Comparison of ENCODE assay signal across 8 mouse cellular contexts in the genomic region with DNA sequence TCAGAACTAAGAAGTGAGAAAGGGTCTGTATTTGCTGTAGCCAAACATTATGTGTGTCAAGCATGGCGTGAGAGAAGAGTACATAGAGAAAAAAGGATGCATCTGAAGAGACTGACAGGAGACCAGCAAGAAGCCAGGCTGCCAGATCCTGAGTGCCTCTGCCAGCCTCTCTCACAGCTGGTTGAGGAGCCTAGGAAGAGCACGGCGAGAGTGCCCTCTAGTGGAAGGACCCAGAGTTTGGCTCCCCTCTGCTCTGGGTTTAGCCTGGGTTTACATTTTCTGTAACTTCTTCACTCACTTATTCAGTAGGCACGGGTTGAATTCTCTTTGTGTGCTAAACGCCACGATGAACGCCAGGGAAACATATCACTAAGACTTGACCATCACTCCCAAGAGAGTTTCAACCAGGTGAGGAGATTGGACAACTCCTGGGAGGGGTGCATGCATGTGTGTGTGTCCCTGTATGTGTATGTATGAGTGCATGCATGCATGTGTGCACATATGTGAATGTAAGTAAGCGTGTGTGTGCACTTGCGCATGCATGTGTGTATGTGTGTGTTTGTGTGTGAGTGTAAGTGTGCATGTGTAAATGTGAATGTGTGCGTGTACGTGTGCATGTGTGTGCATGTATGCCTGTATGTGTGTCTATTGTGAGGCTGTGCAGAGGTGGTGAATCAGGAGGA. TPM values are rescaled to one million over a fixed set of nuclear protein-coding genes. Genes with fewer than 3 reads are reported as not detected.
DNase-seq lines count a peak whose midpoint lies in the region; ATAC-seq and TF ChIP-seq lines count a peak whose summit lies in the region.

No protein-coding gene starts in this region.

- no peak; the same call in 1 of the 2 replicates for ATAC-seq in cerebellum, adult (ENCODE audit: insufficient number of reproducible peaks, low FRiP score, low TSS enrichment)
- ATAC-seq in midbrain, embryonic 11.5 days (ENCODE audit: low FRiP score): peak; percentile 67; the same call in 1 of the 2 replicates

- intact Hi-C loops in gastrocnemius, adult 2 months (cut with DNase I): loop anchor here (1.0 to 10.0 kb wide), 5 partner anchors 220 to 607 kb away; a partner anchor contains a TSS
- intact Hi-C loops in left cerebral cortex, adult 2 months (cut with DNase I): loop anchor here (1.0 to 5.0 kb wide), 5 partner anchors 225 to 610 kb away; a partner anchor contains a TSS

- no peak overlapping the region for H3K4me3 ChIP-seq in gastrocnemius, adult 2 months
- H3K4me3 ChIP-seq in left cerebral cortex, adult 2 months: no peak overlapping the region
- no peak overlapping the region for H3K4me3 ChIP-seq in midbrain, embryonic 11.5 days (ENCODE audit: low read depth, low read length)

- no peaks in the 10 kb centered on the region for H3K9me3 ChIP-seq in midbrain, embryonic 11.5 days (ENCODE audit: control insufficient read depth, low read length)

- no peaks in the 10 kb centered on the region for H3K4me1 ChIP-seq in midbrain, embryonic 11.5 days (ENCODE audit: control insufficient read depth, insufficient read depth, low read length)

- TF ChIP-seq CTCF in gastrocnemius, adult 2 months (IDR thresholded peaks at IDR 0.05): peak; percentile 89
- TF ChIP-seq CTCF in left cerebral cortex, adult 2 months (IDR thresholded peaks at IDR 0.05): peak; percentile 87

- H3K36me3 ChIP-seq in midbrain, embryonic 11.5 days (ENCODE audit: control insufficient read depth, insufficient read depth, low read length): no peaks in the 10 kb centered on the region
- no peaks in the 10 kb centered on the region for H3K36me3 ChIP-seq in splenic B cell, adult 2 months (ENCODE audit: control insufficient read depth, insufficient read depth, low read length, poor library complexity, severe bottlenecking)

- peak; percentile 17 for DNase-seq in cerebellum, adult 11 months
- DNase-seq in cerebellum, postnatal 36 days: peak; percentile 41 to 49
- DNase-seq in gastrocnemius, adult 2 months: peak; percentile 83
- DNase-seq in induced T-regulatory cell, adult 2 months (ENCODE audit: low read depth): peak; percentile 61
- DNase-seq in left cerebral cortex, adult 2 months (ENCODE audit: extremely low spot score in 1 of 2, low spot score in 2 of 2): peak; percentile 73 to 75
- DNase-seq in midbrain, embryonic 11.5 days (ENCODE audit: low spot score, missing footprints): peak; percentile 97
- DNase-seq in splenic B cell, adult 2 months (ENCODE audit: low read depth, low spot score): peak; percentile 63

- no peak overlapping the region for H3K27ac ChIP-seq in gastrocnemius, adult 2 months
- no peak overlapping the region for H3K27ac ChIP-seq in left cerebral cortex, adult 2 months
- no peak overlapping the region for H3K27ac ChIP-seq in midbrain, embryonic 11.5 days (ENCODE audit: low read depth, low read length)

- no peaks in the 10 kb centered on the region for H3K27me3 ChIP-seq in midbrain, embryonic 11.5 days (ENCODE audit: control insufficient read depth, insufficient read depth, low read length)
- H3K27me3 ChIP-seq in splenic B cell, adult 2 months (ENCODE audit: control insufficient read depth, insufficient read depth, low read length, poor library complexity, severe bottlenecking): no peaks in the 10 kb centered on the region

- no peak overlapping the region for H3K9ac ChIP-seq in midbrain, embryonic 11.5 days (ENCODE audit: low read length)

- H3K4me2 ChIP-seq in midbrain, embryonic 11.5 days: no peak overlapping the region

- 44% methylated on average over 11 of the region's 11 CpGs for WGBS in midbrain, embryonic 11.5 days

RNA-seq across cellular contexts. Expression of a gene that starts 42.4 kb away (rescaled TPM):
- 1 to 10 TPM; 4.3 to 5.2 TPM for total RNA-seq in gastrocnemius, adult 2 months (2021)
- 10 to 100 TPM; 50.5 to 51.8 TPM for total RNA-seq in left cerebral cortex, adult 2 months (2021)
- polyA plus RNA-seq in midbrain, embryonic 11.5 days (2014; fragmentation: Nextera tagmentation; extraction: Ambion mirVana): 10.2 and 10.4 TPM in 2 replicates

Comparison
In these comparisons a context has a peak if more than half of its experiments do, and no peak if none do; other contexts are left out.
1. DNase-seq: peak in every context shown above with its lines; median percentile 97 in midbrain, embryonic 11.5 days; 83 in gastrocnemius, adult 2 months; 74 in left cerebral cortex, adult 2 months; 63 in splenic B cell, adult 2 months; 61 in induced T-regulatory cell, adult 2 months; 45 in cerebellum, postnatal 36 days; 17 in cerebellum, adult 11 months.
2. RNA of a gene that starts 42.4 kb away (total RNA-seq): 50.5 to 51.8 TPM in left cerebral cortex, adult 2 months; 4.3 to 5.2 TPM in gastrocnemius, adult 2 months; every median in the first group is over 4 times any median in the second.